ENCODE assay signal across 14 mouse cellular contexts in the genomic region with DNA sequence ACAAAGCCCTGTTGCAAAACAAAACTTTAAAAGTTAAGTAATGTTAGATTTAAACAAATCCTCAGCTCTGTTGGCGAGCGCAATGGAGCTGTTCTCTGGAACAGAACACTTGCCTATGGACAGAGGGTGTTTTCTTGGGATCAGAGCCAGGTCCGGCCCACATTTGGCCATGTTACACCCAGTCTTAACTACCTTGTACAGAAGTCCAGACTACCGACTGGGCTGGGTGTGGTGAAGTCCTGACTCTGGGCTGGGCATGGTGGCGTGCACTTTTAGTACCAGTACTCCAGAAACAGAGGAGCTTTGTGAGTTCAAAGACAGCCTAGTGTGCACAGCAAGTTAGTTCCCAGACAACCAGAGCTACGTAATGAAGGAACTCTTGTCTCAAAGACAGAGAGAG. TPM values are rescaled to one million over a fixed set of nuclear protein-coding genes. Genes with fewer than 3 reads are reported as not detected.
DNase-seq lines count a peak whose midpoint lies in the region; ATAC-seq lines count a peak whose summit lies in the region.
"Had no signal": no experiment of that assay in that cellular context is flagged by ENCODE, and none has a peak within 500 bp of the region (broad histone marks: within the 10 kb centered on the region; RNA-seq: fewer than 3 reads in every experiment).

No protein-coding gene starts in this region.

- DNase-seq in adrenal gland, postnatal 14 days = peak; percentile 50
- no peak for DNase-seq in adrenal gland, adult 8-10 months
- no peak for DNase-seq in limb, embryonic 10.5 days (ENCODE audit: low spot score)
- peak; percentile 72 for DNase-seq in skeletal muscle tissue, adult 2 months (ENCODE audit: low read depth, low spot score)
- DNase-seq: thymus, postnatal 36 days had no signal

- H3K27me3 ChIP-seq in limb, embryonic 13.5 days = no peaks in the 10 kb centered on the region
- H3K27me3 ChIP-seq in limb, embryonic 10.5 days (ENCODE audit: low read depth, poor library complexity, severe bottlenecking) = no peaks in the 10 kb centered on the region
- H3K27me3 ChIP-seq in limb, embryonic 15.5 days = no peaks in the 10 kb centered on the region
- no peaks in the 10 kb centered on the region for H3K27me3 ChIP-seq in hindbrain, embryonic 12.5 days
- H3K27me3 ChIP-seq: forebrain, embryonic 15.5 days had no signal

- 0 out of 2 replicates have a peak overlapping the region, but pooled peaks have one; percentile 16 for H3K27ac ChIP-seq in limb, embryonic 13.5 days
- no peak overlapping the region for H3K27ac ChIP-seq in limb, embryonic 10.5 days
- peak overlapping the region; percentile 38; the same call in 1 of the 2 replicates for H3K27ac ChIP-seq in limb, embryonic 15.5 days
- no peak overlapping the region for H3K27ac ChIP-seq in hindbrain, embryonic 12.5 days
- H3K27ac ChIP-seq: forebrain, embryonic 15.5 days had no signal

- no peak overlapping the region for H3K4me3 ChIP-seq in limb, embryonic 13.5 days
- H3K4me3 ChIP-seq in limb, embryonic 10.5 days = no peak overlapping the region
- H3K4me3 ChIP-seq in limb, embryonic 15.5 days = no peak overlapping the region
- no peak overlapping the region for H3K4me3 ChIP-seq in hindbrain, embryonic 12.5 days
- H3K4me3 ChIP-seq: megakaryocyte, embryonic 14.5 days had no signal

- H3K4me2 ChIP-seq in limb, embryonic 13.5 days (replicated peaks) = no peak overlapping the region; the same call in 1 of the 2 replicates
- no peak overlapping the region for H3K4me2 ChIP-seq in limb, embryonic 15.5 days
- H3K4me2 ChIP-seq in hindbrain, embryonic 12.5 days (replicated peaks) = no peak overlapping the region

- H3K4me1 ChIP-seq in limb, embryonic 13.5 days = peaks cover 14% of the 10 kb centered on the region
- peaks cover 29% of the 10 kb centered on the region for H3K4me1 ChIP-seq in limb, embryonic 10.5 days
- peaks cover 22% of the 10 kb centered on the region for H3K4me1 ChIP-seq in limb, embryonic 15.5 days
- H3K4me1 ChIP-seq in hindbrain, embryonic 12.5 days = peaks cover 17% of the 10 kb centered on the region

- 77% methylated on average over 6 of the region's 6 CpGs for WGBS in limb, embryonic 13.5 days
- WGBS in limb, embryonic 10.5 days = 92% methylated on average over 6 of the region's 6 CpGs
- 70% methylated on average over 6 of the region's 6 CpGs for WGBS in limb, embryonic 15.5 days
- WGBS in hindbrain, embryonic 12.5 days = 82% methylated on average over 6 of the region's 6 CpGs

- H3K9me3 ChIP-seq in limb, embryonic 13.5 days = no peaks in the 10 kb centered on the region
- H3K9me3 ChIP-seq in limb, embryonic 10.5 days (replicated peaks) = no peaks in the 10 kb centered on the region
- H3K9me3 ChIP-seq in limb, embryonic 15.5 days = no peaks in the 10 kb centered on the region
- no peaks in the 10 kb centered on the region for H3K9me3 ChIP-seq in hindbrain, embryonic 12.5 days (replicated peaks)
- H3K9me3 ChIP-seq: forebrain, embryonic 15.5 days had no signal

- peaks cover 32% of the 10 kb centered on the region for H3K36me3 ChIP-seq in limb, embryonic 13.5 days
- H3K36me3 ChIP-seq in limb, embryonic 10.5 days = peaks cover 53% of the 10 kb centered on the region
- peaks cover 31% of the 10 kb centered on the region for H3K36me3 ChIP-seq in limb, embryonic 15.5 days
- peaks cover 10% of the 10 kb centered on the region; the same call in 1 of the 2 replicates for H3K36me3 ChIP-seq in hindbrain, embryonic 12.5 days

- no peak for ATAC-seq in limb, embryonic 13.5 days (ENCODE audit: low FRiP score, low read depth)
- ATAC-seq in limb, embryonic 15.5 days (ENCODE audit: insufficient number of reproducible peaks, low FRiP score, low TSS enrichment, low read depth) = no peak
- no peak for ATAC-seq in hindbrain, embryonic 12.5 days (ENCODE audit: low FRiP score)
- ATAC-seq in monocyte, adult 5-6 weeks (replicated peaks; ENCODE audit: insufficient number of reproducible peaks, low FRiP score, low TSS enrichment, poor library complexity, severe bottlenecking) = no peak
- ATAC-seq: forebrain, embryonic 15.5 days had no signal

- no peak overlapping the region for H3K9ac ChIP-seq in limb, embryonic 13.5 days
- no peak overlapping the region for H3K9ac ChIP-seq in limb, embryonic 15.5 days
- H3K9ac ChIP-seq in hindbrain, embryonic 12.5 days = no peak overlapping the region

RNA-seq across cellular contexts. Expression of gene Fam57b, which starts 9.5 kb away (rescaled TPM):
- total RNA-seq in adrenal gland, postnatal 14 days (2021) = 32.1 and 32.5 TPM in 2 replicates
- 10 to 100 TPM in 3 of 4 experiments, 1 to 10 TPM in 1; 9.4 to 16.7 (median 13.8) TPM for total RNA-seq in adrenal gland, adult 8-10 months (2022)
- polyA plus RNA-seq in limb, embryonic 13.5 days (2015; fragmentation: Nextera tagmentation; extraction: Ambion mirVana) = 0.18 and 0.52 TPM in 2 replicates
- 0.20 and 0.21 TPM in 2 replicates for polyA plus RNA-seq in limb, embryonic 10.5 days (2016; fragmentation: Nextera tagmentation; extraction: Ambion mirVana)
- 0.22 and 0.56 TPM in 2 replicates for polyA plus RNA-seq in limb, embryonic 15.5 days (2015; fragmentation: Nextera tagmentation; extraction: Ambion mirVana)
- 23.7 and 24.9 TPM in 2 replicates for polyA plus RNA-seq in hindbrain, embryonic 12.5 days (2016; fragmentation: Nextera tagmentation; extraction: Ambion mirVana)
- 12.6 TPM in 1 of 3 replicates, not detected in the others for total RNA-seq in monocyte, adult 5-6 weeks (2017)
- total RNA-seq: common myeloid progenitor, adult 5-6 weeks; neutrophil, adult 5-6 weeks had no signal

RNA-seq across cellular contexts. Expression of gene Ppp4c, which starts 14.7 kb away (rescaled TPM):
- total RNA-seq in adrenal gland, postnatal 14 days (2021) = 94.7 and 109 TPM in 2 replicates
- 100 to 1,000 TPM in 1 of 4 experiments, 10 to 100 TPM in 3; 85.9 to 100 (median 94.9) TPM for total RNA-seq in adrenal gland, adult 8-10 months (2022)
- 287 and 322 TPM in 2 replicates for polyA plus RNA-seq in limb, embryonic 13.5 days (2015; fragmentation: Nextera tagmentation; extraction: Ambion mirVana)
- polyA plus RNA-seq in limb, embryonic 10.5 days (2016; fragmentation: Nextera tagmentation; extraction: Ambion mirVana) = 450 and 462 TPM in 2 replicates
- 212 and 227 TPM in 2 replicates for polyA plus RNA-seq in limb, embryonic 15.5 days (2015; fragmentation: Nextera tagmentation; extraction: Ambion mirVana)
- polyA plus RNA-seq in hindbrain, embryonic 12.5 days (2016; fragmentation: Nextera tagmentation; extraction: Ambion mirVana) = 286 and 294 TPM in 2 replicates
- total RNA-seq in monocyte, adult 5-6 weeks (2017) = 235 to 253 TPM (median 240 TPM) in 3 replicates

RNA-seq across cellular contexts. Expression of gene 4930451I11Rik, which starts 24.5 kb away (rescaled TPM):
- not detected in 2 replicates for total RNA-seq in adrenal gland, postnatal 14 days (2021)
- total RNA-seq in adrenal gland, adult 8-10 months (2022) = not detected
- polyA plus RNA-seq in limb, embryonic 13.5 days (2015; fragmentation: Nextera tagmentation; extraction: Ambion mirVana) = not detected in 2 replicates
- polyA plus RNA-seq in limb, embryonic 10.5 days (2016; fragmentation: Nextera tagmentation; extraction: Ambion mirVana) = not detected in 2 replicates
- polyA plus RNA-seq in limb, embryonic 15.5 days (2015; fragmentation: Nextera tagmentation; extraction: Ambion mirVana) = not detected in 2 replicates
- not detected in 2 replicates for polyA plus RNA-seq in hindbrain, embryonic 12.5 days (2016; fragmentation: Nextera tagmentation; extraction: Ambion mirVana)
- not detected in 3 replicates for total RNA-seq in monocyte, adult 5-6 weeks (2017)
- total RNA-seq: common myeloid progenitor, adult 5-6 weeks; neutrophil, adult 5-6 weeks had no signal
- polyA plus RNA-seq: forebrain, embryonic 15.5 days; spleen, adult 2 months had no signal

RNA-seq across cellular contexts. Expression of gene Tbx6, which starts 25.7 kb away (rescaled TPM):
- 1.2 and 1.5 TPM in 2 replicates for total RNA-seq in adrenal gland, postnatal 14 days (2021)
- under 1 TPM in 3 of 4 experiments, not detected in 1; 0.35 to 0.74 (median 0.56) TPM for total RNA-seq in adrenal gland, adult 8-10 months (2022)
- polyA plus RNA-seq in limb, embryonic 13.5 days (2015; fragmentation: Nextera tagmentation; extraction: Ambion mirVana) = 0.53 and 0.64 TPM in 2 replicates
- polyA plus RNA-seq in limb, embryonic 10.5 days (2016; fragmentation: Nextera tagmentation; extraction: Ambion mirVana) = 0.23 and 0.53 TPM in 2 replicates
- polyA plus RNA-seq in limb, embryonic 15.5 days (2015; fragmentation: Nextera tagmentation; extraction: Ambion mirVana) = 0.37 and 0.46 TPM in 2 replicates
- polyA plus RNA-seq in hindbrain, embryonic 12.5 days (2016; fragmentation: Nextera tagmentation; extraction: Ambion mirVana) = 0.48 and 1.1 TPM in 2 replicates
- 2.0 to 3.8 TPM (median 2.2 TPM) in 3 replicates for total RNA-seq in monocyte, adult 5-6 weeks (2017)
- total RNA-seq: common myeloid progenitor, adult 5-6 weeks had no signal

RNA-seq across cellular contexts. Expression of gene Ypel3, which starts 30.2 kb away (rescaled TPM):
- 129 and 173 TPM in 2 replicates for total RNA-seq in adrenal gland, postnatal 14 days (2021)
- total RNA-seq in adrenal gland, adult 8-10 months (2022) = 100 to 1,000 TPM; 114 to 148 (median 125) TPM
- polyA plus RNA-seq in limb, embryonic 13.5 days (2015; fragmentation: Nextera tagmentation; extraction: Ambion mirVana) = 114 and 121 TPM in 2 replicates
- 51.7 and 84.9 TPM in 2 replicates for polyA plus RNA-seq in limb, embryonic 10.5 days (2016; fragmentation: Nextera tagmentation; extraction: Ambion mirVana)
- 117 and 122 TPM in 2 replicates for polyA plus RNA-seq in limb, embryonic 15.5 days (2015; fragmentation: Nextera tagmentation; extraction: Ambion mirVana)
- polyA plus RNA-seq in hindbrain, embryonic 12.5 days (2016; fragmentation: Nextera tagmentation; extraction: Ambion mirVana) = 140 and 144 TPM in 2 replicates
- 139 to 175 TPM (median 161 TPM) in 3 replicates for total RNA-seq in monocyte, adult 5-6 weeks (2017)

Comparison
In these comparisons a context has a peak if more than half of its experiments do, and no peak if none do; other contexts are left out.
1. DNase-seq: peak in adrenal gland, postnatal 14 days (single experiment) and skeletal muscle tissue, adult 2 months (single experiment); none in adrenal gland, adult 8-10 months (single experiment) and limb, embryonic 10.5 days (single experiment).
2. H3K27ac ChIP-seq: peak in limb, embryonic 13.5 days (single experiment) and limb, embryonic 15.5 days (single experiment); none in limb, embryonic 10.5 days (single experiment) and hindbrain, embryonic 12.5 days (single experiment).
3. RNA of gene Fam57b, which starts 9.5 kb away (polyA plus RNA-seq): 23.7 to 24.9 TPM in hindbrain, embryonic 12.5 days; 0.22 to 0.56 TPM in limb, embryonic 15.5 days, 0.20 to 0.21 TPM in limb, embryonic 10.5 days and 0.18 to 0.52 TPM in limb, embryonic 13.5 days; every median in the first group is over 10 times any median in the second.